Mouse (Mus musculus) common myeloid progenitor, adult 5-6 weeks (primary cell): ENCODE measurements at regions not wholly inside any gene's neighbourhood (a gene's known extent, or its start where the extent isn't known, plus 50 kb on each side); places are given as distances from the start of the nearest gene placed in this dataset.

Experiments
- ATAC-seq: replicated peaks from 2 replicates; pipeline ENCODE4 v1.8.0; 2016; ENCODE audit warnings: low read depth, mild to moderate bottlenecking, moderate TSS enrichment, inconsistent platforms; ENCODE audit not compliant: poor library complexity, severe bottlenecking

- ATAC-seq: no peak
These were observed 447.7 kb upstream of the 4930412O13Rik start for GRCm38 (mm10) chr2:9433110-9433940.

- no peak for ATAC-seq
These were observed 445.7 kb upstream of the 4930412O13Rik start for GRCm38 (mm10) chr2:9435155-9435872.

- no peak for ATAC-seq
These were observed 437.9 kb upstream of the 4930412O13Rik start for GRCm38 (mm10) chr2:9443103-9443502.

GRCm38 (mm10) chr2:9445826-9446225 is 435.2 kb upstream of the 4930412O13Rik start:
- ATAC-seq: no peak

- ATAC-seq: no peak
These were observed 416.6 kb upstream of the 4930412O13Rik start for GRCm38 (mm10) chr2:9464413-9464812.

- no peak for ATAC-seq
These were observed 416.2 kb upstream of the 4930412O13Rik start for GRCm38 (mm10) chr2:9464818-9465217.

- ATAC-seq: no peak
These were observed 413.5 kb upstream of the 4930412O13Rik start for GRCm38 (mm10) chr2:9467573-9467972.

GRCm38 (mm10) chr2:9468651-9469050 is 412.4 kb upstream of the 4930412O13Rik start:
- ATAC-seq: no peak

GRCm38 (mm10) chr2:9481678-9482345 is 399.2 kb upstream of the 4930412O13Rik start:
- no peak for ATAC-seq

- no peak for ATAC-seq
These were observed 393.6 kb upstream of the 4930412O13Rik start for GRCm38 (mm10) chr2:9487381-9487914.

GRCm38 (mm10) chr2:9493606-9494145 is 387.4 kb upstream of the 4930412O13Rik start:
- no peak for ATAC-seq

- no peak for ATAC-seq
These were observed 361.0 kb upstream of the 4930412O13Rik start for GRCm38 (mm10) chr2:9520045-9520444.

- ATAC-seq: no peak
These were observed 355.1 kb upstream of the 4930412O13Rik start for GRCm38 (mm10) chr2:9525910-9526309.

GRCm38 (mm10) chr2:9535141-9535658 is 345.9 kb upstream of the 4930412O13Rik start:
- ATAC-seq: no peak

- ATAC-seq: no peak
These were observed 333.1 kb upstream of the 4930412O13Rik start for GRCm38 (mm10) chr2:9547771-9548590.

GRCm38 (mm10) chr2:9553313-9553712 is 327.7 kb upstream of the 4930412O13Rik start:
- no peak for ATAC-seq

- ATAC-seq: no peak
These were observed 316.5 kb upstream of the 4930412O13Rik start for GRCm38 (mm10) chr2:9564487-9565043.

GRCm38 (mm10) chr2:9569220-9569619 is 311.8 kb upstream of the 4930412O13Rik start:
- no peak for ATAC-seq

- no peak for ATAC-seq
These were observed 306.9 kb upstream of the 4930412O13Rik start for GRCm38 (mm10) chr2:9574196-9574595.
